Mouse (Mus musculus) MEL (cell line): ENCODE measurements around the gene Gm266. TPM values are rescaled to one million over a fixed set of nuclear protein-coding genes. Genes with fewer than 3 reads are reported as not detected.

Experiments used
- EP300 ChIP-seq, 2 experiments: IDR thresholded peaks; 2 replicates each; pipeline ENCODE4 v1.6.1; 2011; ENCODE audit warnings: improper control_type of control experiment in 2 of 2, low read length in 2 of 2, low read depth in 1 of 2, mild to moderate bottlenecking in 1 of 2
- GATA1 ChIP-seq: IDR thresholded peaks from 2 replicates; pipeline ENCODE4 v1.6.1; 2011; ENCODE audit warnings: low read depth, low read length, improper control_type of control experiment
- JUND ChIP-seq: IDR thresholded peaks from 2 replicates; pipeline ENCODE4 v1.6.1; 2011; ENCODE audit warnings: low read depth, mild to moderate bottlenecking, improper control_type of control experiment, low read length
- MAFK ChIP-seq: IDR thresholded peaks from 2 replicates; pipeline ENCODE4 v1.6.1; 2011; ENCODE audit warnings: low read depth, mild to moderate bottlenecking, low read length, improper control_type of control experiment, borderline replicate concordance
- MYB ChIP-seq: IDR thresholded peaks from 2 replicates; pipeline ENCODE4 v1.6.1; 2011; ENCODE audit warnings: mild to moderate bottlenecking, low read depth, low read length, improper control_type of control experiment
- POLR2A ChIP-seq, 2 experiments: IDR thresholded peaks; 2 replicates each; pipeline ENCODE4 v1.6.1; 2011 to 2012; ENCODE audit warnings: low read length in 2 of 2, mild to moderate bottlenecking in 2 of 2, control low read depth in 1 of 2, improper control_type of control experiment in 1 of 2, low read depth in 1 of 2, moderate library complexity in 1 of 2; ENCODE audit not compliant: control insufficient read depth in 1 of 2, insufficient read depth in 1 of 2, poor library complexity in 1 of 2
- RCOR1 ChIP-seq: IDR thresholded peaks from 2 replicates; pipeline ENCODE4 v1.6.1; 2012; ENCODE audit warnings: low read depth, mild to moderate bottlenecking, inconsistent platforms, low read length, improper control_type of control experiment
- TBP ChIP-seq: IDR thresholded peaks from 2 replicates; pipeline ENCODE4 v1.8.0; 2011; ENCODE audit warnings: low read depth, low read length, improper control_type of control experiment
- UBTF ChIP-seq: IDR thresholded peaks from 2 replicates; pipeline ENCODE4 v1.6.1; 2012; ENCODE audit warnings: low read depth, mild to moderate bottlenecking, inconsistent platforms, low read length, improper control_type of control experiment, moderate library complexity, borderline replicate concordance; ENCODE audit not compliant: insufficient read depth
- USF1 ChIP-seq: IDR thresholded peaks from 2 replicates; pipeline ENCODE4 v1.6.1; 2014; ENCODE audit warnings: low read depth, mild to moderate bottlenecking, inconsistent platforms, low read length, improper control_type of control experiment, moderate library complexity
- ZC3H11A ChIP-seq: IDR thresholded peaks from 2 replicates; pipeline ENCODE4 v1.6.1; 2012; ENCODE audit warnings: low read depth, mild to moderate bottlenecking, inconsistent platforms, low read length, improper control_type of control experiment
- polyA plus RNA-seq, 2 experiments: library from polyadenylated mRNA; stranded (reverse) in 1 of 2; unstranded in 1 of 2; fragments of >175 nt in 1 of 2; fragments of >200 nt in 1 of 2; gene quantifications; 2 replicates each; pipeline versions ENCODE4 v1.2.1 to v1.2.4; 2012; ENCODE audit warnings: low replicate concordance in 2 of 2, low read depth in 1 of 2; ENCODE audit not compliant: insufficient read length in 2 of 2, insufficient read depth in 1 of 2, missing spikeins in 1 of 2
- total RNA-seq: library from RNA; depleted of rRNA; stranded (reverse); fragments of 300-350 nt; gene quantifications from 2 replicates; pipeline ENCODE4 v1.2.3, GENCODE M21; 2012; rRNA removed

Gene Gm266
- total and polyA plus RNA-seq, 3 experiments = not detected

- TF ChIP-seq POLR2A (IDR thresholded peaks at IDR 0.05; ENCODE audit: control insufficient read depth in 1 of 2, insufficient read depth in 1 of 2, low read depth in 1 of 2, low read length in 2 of 2, poor library complexity in 1 of 2) (no peak), TBP (0 out of 2 replicates have a peak, but pooled peaks have one; percentile 10), ZC3H11A (no peak), JUND (no peak), USF1 (no peak), EP300 (IDR thresholded peaks at IDR 0.05; ENCODE audit: low read depth in 1 of 2, low read length in 2 of 2) (peak; percentile 70 to 89; a peak in 3 of 4 replicates), MAFK (no peak), MYB (no peak), RCOR1 (peak; percentile 61), GATA1 (peak; percentile 90), UBTF (no peak)
These were observed 50.8 kb downstream of the Gm266 start (continued) for GRCm38 (mm10) chr12:111434745-111435327.

Other genes with a start within 250 kb of the Gm266 start
- 0.12 TPM in 1 of 2 replicates, not detected in the other for gene Amn, start 214.7 kb downstream of the Gm266 start, total RNA-seq
- under 1 TPM in 1 of 2 experiments, not detected in 1; 0.14 TPM for gene Amn, start 214.7 kb downstream of the Gm266 start, polyA plus RNA-seq
- not detected in 2 replicates for gene Cdc42bpb, start 108.1 kb downstream of the Gm266 start, total RNA-seq
- gene Cdc42bpb, start 108.1 kb downstream of the Gm266 start, polyA plus RNA-seq = not detected
- gene Lbhd2, start 79.0 kb downstream of the Gm266 start, total RNA-seq = not detected in 2 replicates
- not detected for gene Lbhd2, start 79.0 kb downstream of the Gm266 start, polyA plus RNA-seq
- gene Exoc3l4, start 68.8 kb downstream of the Gm266 start, total RNA-seq = 0.04 TPM in 1 of 2 replicates, not detected in the other
- gene Exoc3l4, start 68.8 kb downstream of the Gm266 start, polyA plus RNA-seq = under 1 TPM in 1 of 2 experiments, not detected in 1; 0.17 TPM
- gene Tnfaip2, start 43.4 kb downstream of the Gm266 start, total RNA-seq = 62.5 and 77.2 TPM in 2 replicates
- 10 to 100 TPM; 51.4 to 66.8 TPM for gene Tnfaip2, start 43.4 kb downstream of the Gm266 start, polyA plus RNA-seq
- gene Eif5, start 52.2 kb upstream of the Gm266 start, total RNA-seq = 183 and 201 TPM in 2 replicates
- 100 to 1,000 TPM; 276 to 330 TPM for gene Eif5, start 52.2 kb upstream of the Gm266 start, polyA plus RNA-seq
- 60.2 and 71.6 TPM in 2 replicates for gene Mark3, start 88.7 kb upstream of the Gm266 start, total RNA-seq
- gene Mark3, start 88.7 kb upstream of the Gm266 start, polyA plus RNA-seq = 10 to 100 TPM in 1 of 2 experiments, not detected in 1; 43.9 TPM
- not detected in 2 replicates for gene Ckb, start 186.5 kb upstream of the Gm266 start, total RNA-seq
- gene Ckb, start 186.5 kb upstream of the Gm266 start, polyA plus RNA-seq = under 1 TPM in 1 of 2 experiments, not detected in 1; 0.08 TPM
- 53.9 and 77.5 TPM in 2 replicates for gene Trmt61a, start 192.3 kb upstream of the Gm266 start, total RNA-seq
- 10 to 100 TPM in 1 of 2 experiments, not detected in 1; 41.4 TPM for gene Trmt61a, start 192.3 kb upstream of the Gm266 start, polyA plus RNA-seq
- gene Bag5, start 227.4 kb upstream of the Gm266 start, total RNA-seq = 33.3 and 38.0 TPM in 2 replicates
- 10 to 100 TPM in 1 of 2 experiments, not detected in 1; 24.0 TPM for gene Bag5, start 227.4 kb upstream of the Gm266 start, polyA plus RNA-seq
- gene Apopt1, start 227.4 kb upstream of the Gm266 start, total RNA-seq = 19.3 and 25.7 TPM in 2 replicates
- 10 to 100 TPM in 1 of 2 experiments, not detected in 1; 46.5 TPM for gene Apopt1, start 227.4 kb upstream of the Gm266 start, polyA plus RNA-seq